Mouse (Mus musculus) liver, adult 2 months (tissue): ENCODE measurements around the gene Marco.

Source experiments
- CTCF ChIP-seq: fragments of 200-500 bp; IDR thresholded peaks from 2 replicates; pipeline ENCODE4 v1.5.1; 2011; ENCODE audit warnings: low read depth, low read length, control low read depth
- POLR2A ChIP-seq: fragments of 200-500 bp; IDR thresholded peaks from 2 replicates; pipeline ENCODE4 v1.6.1; 2011; ENCODE audit warnings: low read length, control low read depth; ENCODE audit not compliant: insufficient read depth; ENCODE audit errors: extremely low read depth

- TF ChIP-seq CTCF (no peak), POLR2A (no peak)
These were observed 46.3 kb downstream of the Marco start for GRCm38 (mm10) chr1:120458524-120458923.
